Comparison of ENCODE assay signal across 8 mouse cellular contexts in genomic region chr4:155848434-155849095, GRCm38 (mm10). TPM values are rescaled to one million over a fixed set of nuclear protein-coding genes. Genes with fewer than 3 reads are reported as not detected.
DNase-seq lines count a peak whose midpoint lies in the region; ATAC-seq and TF ChIP-seq lines count a peak whose summit lies in the region.

No protein-coding gene starts in this region.

- WGBS in limb, embryonic 11.5 days: 67% methylated on average over 7 of the region's 7 CpGs
- 44% methylated on average over 7 of the region's 7 CpGs for WGBS in small intestine, adult 2 months

- no peaks in the 10 kb centered on the region for H3K36me3 ChIP-seq in ES-Bruce4 (ENCODE audit: control insufficient read depth, insufficient read depth, low read length, poor library complexity, severe bottlenecking)
- no peaks in the 10 kb centered on the region for H3K36me3 ChIP-seq in limb, embryonic 11.5 days (ENCODE audit: control insufficient read depth, insufficient read depth, low read length)
- 0 out of 2 replicates have a peak, but pooled peaks cover 2% of the 10 kb centered on the region for H3K36me3 ChIP-seq in small intestine, adult 2 months (ENCODE audit: control insufficient read depth, insufficient read depth, low read length)

- no peak for ATAC-seq in limb, embryonic 11.5 days (ENCODE audit: insufficient number of reproducible peaks, low FRiP score, low TSS enrichment, low read depth)

- H3K4me1 ChIP-seq in ES-Bruce4 (ENCODE audit: control insufficient read depth, insufficient read depth, low read length): no peaks in the 10 kb centered on the region
- H3K4me1 ChIP-seq in limb, embryonic 11.5 days (ENCODE audit: control insufficient read depth, insufficient read depth, low read length): peaks cover 9% of the 10 kb centered on the region
- peaks cover 27% of the 10 kb centered on the region for H3K4me1 ChIP-seq in small intestine, adult 2 months (ENCODE audit: control insufficient read depth, insufficient read depth, insufficient read length, low read length)

- DNase-seq in embryo, embryonic 10.5 days (ENCODE audit: low spot score): peak; percentile 22
- DNase-seq in embryo, embryonic 9.5 days (ENCODE audit: extremely low spot score): no peak
- peak; percentile 73 for DNase-seq in gastrocnemius, postnatal 14 days
- DNase-seq in limb, embryonic 11.5 days (ENCODE audit: low spot score): no peak
- DNase-seq in thymus, postnatal 36 days: no peak
- no peak for DNase-seq in T-cell, adult 2 months (ENCODE audit: low spot score)

- H3K9me3 ChIP-seq in ES-Bruce4 (replicated peaks; ENCODE audit: control insufficient read depth, insufficient read depth, low read length, poor library complexity, severe bottlenecking): no peaks in the 10 kb centered on the region
- H3K9me3 ChIP-seq in limb, embryonic 11.5 days (ENCODE audit: control insufficient read depth, low read length): no peaks in the 10 kb centered on the region

- H3K27me3 ChIP-seq in ES-Bruce4 (ENCODE audit: control insufficient read depth, insufficient read depth, low read length, poor library complexity, severe bottlenecking): no peaks in the 10 kb centered on the region
- H3K27me3 ChIP-seq in limb, embryonic 11.5 days (ENCODE audit: control insufficient read depth, insufficient read depth, low read length): no peaks in the 10 kb centered on the region
- no peaks in the 10 kb centered on the region for H3K27me3 ChIP-seq in small intestine, adult 2 months (ENCODE audit: control insufficient read depth, insufficient read depth, low read length)

- intact Hi-C loops in gastrocnemius, postnatal 14 days (cut with DNase I; ENCODE audit: low total_unique reads): no loop called here

- H3K4me2 ChIP-seq in limb, embryonic 11.5 days (ENCODE audit: low read depth, severe bottlenecking): peak overlapping the region; percentile 85

- TF ChIP-seq EP300 in ES-Bruce4 (IDR thresholded peaks at IDR 0.05; ENCODE audit: insufficient read depth, low read depth, low read length): no peak

- peak overlapping the region; percentile 84 for H3K9ac ChIP-seq in ES-Bruce4 (ENCODE audit: low read depth, poor library complexity, severe bottlenecking)
- H3K9ac ChIP-seq in limb, embryonic 11.5 days (ENCODE audit: low read length): peak overlapping the region; percentile 22; the same call in 1 of the 2 replicates

- TF ChIP-seq POLR2A in ES-Bruce4 (IDR thresholded peaks at IDR 0.05; ENCODE audit: insufficient read depth, low read length): no peak
- no peak for TF ChIP-seq POLR2A in small intestine, adult 2 months (IDR thresholded peaks at IDR 0.05; ENCODE audit: low read depth, low read length)

- no peak overlapping the region for H3K27ac ChIP-seq in ES-Bruce4 (ENCODE audit: insufficient read depth, low read length)
- H3K27ac ChIP-seq in limb, embryonic 11.5 days (replicated peaks; ENCODE audit: low read depth, low read length): no peak overlapping the region
- H3K27ac ChIP-seq in small intestine, adult 2 months (ENCODE audit: insufficient read depth, low read depth, low read length): peak overlapping the region; percentile 64

- no peak for TF ChIP-seq CTCF in ES-Bruce4 (IDR thresholded peaks at IDR 0.05; ENCODE audit: low read depth, low read length)
- no peak for TF ChIP-seq CTCF in small intestine, adult 2 months (IDR thresholded peaks at IDR 0.05; ENCODE audit: extremely low read depth, insufficient read length, insufficient replicate concordance, low read depth, low read length)

- peak overlapping the region; percentile 67; the same call in 1 of the 2 replicates for H3K4me3 ChIP-seq in ES-Bruce4 (ENCODE audit: low read depth, low read length)
- H3K4me3 ChIP-seq in limb, embryonic 11.5 days (ENCODE audit: low read depth, low read length): peak overlapping the region; percentile 76
- peak overlapping the region; percentile 91 for H3K4me3 ChIP-seq in small intestine, adult 2 months (ENCODE audit: low read depth, low read length)

RNA-seq across cellular contexts. Expression of gene Dvl1, which starts 1.4 kb away (rescaled TPM):
- 15.2 and 20.3 TPM in 2 replicates for polyA plus RNA-seq in ES-Bruce4 (2011; ENCODE audit: insufficient read depth, insufficient read length, low read depth, missing spikeins)
- total RNA-seq in gastrocnemius, postnatal 14 days (2021): 10 to 100 TPM; 88.6 to 89.4 TPM
- 8.1 and 9.1 TPM in 2 replicates for polyA plus RNA-seq in limb, embryonic 11.5 days (2014; fragmentation: Nextera tagmentation; extraction: Ambion mirVana)
- 111 and 153 TPM in 2 replicates for polyA plus RNA-seq in small intestine, adult 2 months (2012; rRNA removed)

RNA-seq across cellular contexts. Expression of gene Mxra8, which starts 9.1 kb away (rescaled TPM):
- polyA plus RNA-seq in ES-Bruce4 (2011; ENCODE audit: insufficient read depth, insufficient read length, low read depth, missing spikeins): 21.1 and 26.1 TPM in 2 replicates
- 10 to 100 TPM; 75.4 to 79.4 TPM for total RNA-seq in gastrocnemius, postnatal 14 days (2021)
- polyA plus RNA-seq in limb, embryonic 11.5 days (2014; fragmentation: Nextera tagmentation; extraction: Ambion mirVana): 41.8 and 49.3 TPM in 2 replicates
- polyA plus RNA-seq in small intestine, adult 2 months (2012; rRNA removed): 67.9 and 98.1 TPM in 2 replicates

RNA-seq across cellular contexts. Expression of gene Tas1r3, which starts 14.6 kb away (rescaled TPM):
- 0.28 and 0.44 TPM in 2 replicates for polyA plus RNA-seq in ES-Bruce4 (2011; ENCODE audit: insufficient read depth, insufficient read length, low read depth, missing spikeins)
- under 1 TPM; 0.10 to 0.13 TPM for total RNA-seq in gastrocnemius, postnatal 14 days (2021)
- polyA plus RNA-seq in limb, embryonic 11.5 days (2014; fragmentation: Nextera tagmentation; extraction: Ambion mirVana): 0.24 and 0.28 TPM in 2 replicates
- polyA plus RNA-seq in small intestine, adult 2 months (2012; rRNA removed): 1.0 and 1.8 TPM in 2 replicates

RNA-seq across cellular contexts. Expression of gene Aurkaip1, which starts 17.5 kb away (rescaled TPM):
- polyA plus RNA-seq in ES-Bruce4 (2011; ENCODE audit: insufficient read depth, insufficient read length, low read depth, missing spikeins): 70.6 and 76.0 TPM in 2 replicates
- total RNA-seq in gastrocnemius, postnatal 14 days (2021): 10 to 100 TPM; 78.8 to 80.8 TPM
- 132 and 138 TPM in 2 replicates for polyA plus RNA-seq in limb, embryonic 11.5 days (2014; fragmentation: Nextera tagmentation; extraction: Ambion mirVana)
- polyA plus RNA-seq in small intestine, adult 2 months (2012; rRNA removed): 113 and 159 TPM in 2 replicates

RNA-seq across cellular contexts. Expression of gene Cptp, which starts 20.7 kb away (rescaled TPM):
- 6.0 and 7.9 TPM in 2 replicates for polyA plus RNA-seq in ES-Bruce4 (2011; ENCODE audit: insufficient read depth, insufficient read length, low read depth, missing spikeins)
- total RNA-seq in gastrocnemius, postnatal 14 days (2021): 10 to 100 TPM; 16.5 to 17.0 TPM
- polyA plus RNA-seq in limb, embryonic 11.5 days (2014; fragmentation: Nextera tagmentation; extraction: Ambion mirVana): 19.2 and 20.4 TPM in 2 replicates
- 65.7 and 69.1 TPM in 2 replicates for polyA plus RNA-seq in small intestine, adult 2 months (2012; rRNA removed)

Comparison
In these comparisons a context has a peak if more than half of its experiments do, and no peak if none do; other contexts are left out.
1. DNase-seq: peak in embryo, embryonic 10.5 days (single experiment) and gastrocnemius, postnatal 14 days (single experiment); none in embryo, embryonic 9.5 days (single experiment), limb, embryonic 11.5 days (single experiment), thymus, postnatal 36 days (0 of 2) and T-cell, adult 2 months (single experiment).
2. Peak in every context shown above with its lines, with median percentiles within 50 percentile points of each other: H3K4me3 ChIP-seq.